Mouse (Mus musculus) C2C12 (cell line): ENCODE results near the gene Eps8.

ENCODE experiments used
- CEBPB ChIP-seq: IDR thresholded peaks from one replicate; pipeline ENCODE4 v1.6.1; 2011; ENCODE audit warnings: low read depth, mild to moderate bottlenecking, control low read depth, moderate library complexity
- CTCF ChIP-seq: IDR thresholded peaks from one replicate; pipeline ENCODE4 v1.5.1; 2011; ENCODE audit not compliant: control insufficient read depth, insufficient read depth, insufficient read length
- FOSL1 ChIP-seq: IDR thresholded peaks from one replicate; pipeline ENCODE4 v1.8.0; 2011; ENCODE audit warnings: mild to moderate bottlenecking, low read length; ENCODE audit not compliant: poor library complexity, insufficient read depth, severe bottlenecking
- MAX ChIP-seq: IDR thresholded peaks from one replicate; pipeline ENCODE4 v1.6.1; 2011; ENCODE audit warnings: mild to moderate bottlenecking, control low read depth
- MYOD1 ChIP-seq: IDR thresholded peaks from one replicate; pipeline ENCODE4 v1.6.1; 2011; ENCODE audit warnings: low read depth; ENCODE audit not compliant: control insufficient read depth, insufficient read length
- MYOG ChIP-seq: IDR thresholded peaks from one replicate; pipeline ENCODE4 v1.6.1; 2011; ENCODE audit not compliant: control insufficient read depth, insufficient read length; ENCODE audit errors: extremely low read depth
- USF1 ChIP-seq: IDR thresholded peaks from one replicate; pipeline ENCODE4 v1.6.1; 2011; ENCODE audit warnings: low read depth, mild to moderate bottlenecking, control low read depth, moderate library complexity

- TF ChIP-seq CTCF: peak; percentile 22
- TF ChIP-seq MAX: no peak
- TF ChIP-seq USF1: no peak
- no peak for TF ChIP-seq CEBPB
- no peak for TF ChIP-seq MYOD1
- TF ChIP-seq MYOG: no peak
- TF ChIP-seq FOSL1: no peak
Measured at GRCm38 (mm10) chr6:137649068-137649480, 5.6 kb downstream of the Eps8 start.
